Mouse (Mus musculus): ENCODE measurements around the gene Tuft1. TPM values are rescaled to one million over a fixed set of nuclear protein-coding genes. Genes with fewer than 3 reads are reported as not detected.

Gene Tuft1
- polyA plus RNA-seq, 1 experiment from 2014 or later = 5.3 TPM

GRCm38 (mm10) chr3:94591066-94591465 is 67.6 kb downstream of the Tuft1 start:
- Histone ChIP-seq H3K4me2 (no peak overlapping the region), H3K4me3 (replicated peaks) (no peak overlapping the region), H3K4me1 (replicated peaks) (no peaks in the 10 kb centered on the region), H3K9me3 (replicated peaks) (no peaks in the 10 kb centered on the region), H3K9ac (no peak overlapping the region), H3K27ac (no peak overlapping the region), H3K27me3 (no peaks in the 10 kb centered on the region), H3K36me3 (no peaks in the 10 kb centered on the region)
- DNase-seq = no peak
- WGBS (ENCODE audit: insufficient replicate concordance) = 63% methylated on average over 5 of the region's 5 CpGs
- ATAC-seq (ENCODE audit: low read depth) = no peak

DNA sequence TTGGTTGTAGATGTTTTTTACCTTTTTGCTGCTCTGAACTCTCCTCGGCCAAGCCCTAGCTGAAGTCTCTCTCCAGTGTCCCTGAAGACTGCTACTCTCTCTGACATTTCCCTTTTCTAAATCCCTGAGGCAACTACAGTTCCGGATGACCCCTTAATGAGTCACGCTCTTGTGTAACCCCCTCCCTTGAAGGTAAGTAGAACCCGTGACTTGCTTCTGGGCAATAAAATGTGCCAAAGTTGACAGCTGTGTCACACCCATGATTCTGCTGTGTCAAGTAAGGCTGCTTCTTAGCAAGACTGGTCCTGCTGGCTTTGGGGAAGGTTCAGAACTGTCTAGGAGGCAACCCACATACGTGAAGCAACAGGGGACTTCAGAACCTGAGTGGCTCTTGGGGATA is 70.7 kb downstream of the Tuft1 start:
- no peak overlapping the region for H3K9ac ChIP-seq
- no peak for DNase-seq
- no peak overlapping the region for H3K4me3 ChIP-seq (replicated peaks)
- H3K27ac ChIP-seq = no peak overlapping the region
- H3K4me1 ChIP-seq (replicated peaks) = peaks cover 4% of the 10 kb centered on the region; the same call in 1 of the 2 replicates
- ATAC-seq (ENCODE audit: low read depth) = no peak
- no peaks in the 10 kb centered on the region for H3K36me3 ChIP-seq
- WGBS (ENCODE audit: insufficient replicate concordance) = 56% methylated on average over 5 of the region's 5 CpGs
- no peaks in the 10 kb centered on the region for H3K27me3 ChIP-seq
- H3K4me2 ChIP-seq = no peak overlapping the region
- no peaks in the 10 kb centered on the region for H3K9me3 ChIP-seq (replicated peaks)

DNA sequence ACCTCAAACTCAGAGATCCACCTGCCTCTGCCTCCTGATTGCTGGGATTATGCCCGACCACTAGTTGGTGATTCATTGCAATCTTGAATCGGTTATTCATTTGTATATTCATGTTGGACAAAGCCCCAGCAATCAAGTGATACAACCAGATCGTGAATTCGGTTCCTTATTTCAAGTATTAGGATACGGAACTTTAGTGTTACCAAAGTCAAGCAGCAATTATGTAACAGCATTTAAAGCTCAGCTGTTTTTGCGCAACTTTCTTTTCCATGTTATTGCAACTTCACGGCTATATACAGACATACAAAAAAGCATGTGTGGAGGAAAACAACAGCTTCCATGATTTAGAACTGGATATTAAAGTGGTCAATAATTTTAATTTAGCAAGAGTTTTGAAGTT is 75.7 kb downstream of the Tuft1 start:
- H3K36me3 ChIP-seq = no peaks in the 10 kb centered on the region
- H3K9ac ChIP-seq = no peak overlapping the region
- no peaks in the 10 kb centered on the region for H3K27me3 ChIP-seq
- DNase-seq = no peak
- H3K4me1 ChIP-seq (replicated peaks) = peaks cover 28% of the 10 kb centered on the region
- 58% methylated on average over 7 of the region's 7 CpGs for WGBS (ENCODE audit: insufficient replicate concordance)
- H3K9me3 ChIP-seq (replicated peaks) = no peaks in the 10 kb centered on the region
- H3K4me2 ChIP-seq = peak overlapping the region; percentile 95
- ATAC-seq (ENCODE audit: low read depth) = no peak
- H3K27ac ChIP-seq = no peak overlapping the region
- peak overlapping the region; percentile 94 for H3K4me3 ChIP-seq (replicated peaks)

DNA sequence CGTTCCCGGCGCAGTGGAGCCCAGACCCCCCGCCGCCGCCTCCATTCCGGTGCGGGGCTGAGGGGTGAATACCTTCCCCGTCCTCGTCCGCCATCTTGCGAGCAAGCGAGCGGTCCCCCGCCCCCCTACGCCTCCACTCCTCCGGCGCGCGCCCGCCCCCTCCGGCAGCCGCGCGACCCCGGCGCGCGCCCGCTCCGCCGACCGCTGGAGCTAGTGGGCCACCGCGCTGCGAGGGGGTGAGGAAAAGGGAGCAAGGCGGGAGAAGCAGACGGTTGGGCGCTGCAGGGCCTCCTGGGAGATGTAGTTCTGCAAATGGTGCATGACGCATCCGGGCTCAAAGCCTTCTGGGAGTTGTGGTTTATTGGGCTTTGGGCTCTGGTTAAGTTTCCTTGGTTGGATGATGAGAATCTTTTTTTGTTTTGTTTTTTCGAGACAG is 76.2 kb downstream of the Tuft1 start, which contains the start of gene Snx27:
Gene Snx27, minus strand, starts transcription at position 261 of the 436 bp plus-strand sequence.
- peak within 1 kb of the TSS; percentile 94 for H3K4me3 ChIP-seq (replicated peaks)
- peak within 1 kb of the TSS; percentile 90 for H3K9ac ChIP-seq
- peak within 1 kb of the TSS; percentile 95 for H3K4me2 ChIP-seq
- no peaks in the 10 kb centered on the region for H3K27me3 ChIP-seq
- no peaks in the 10 kb centered on the region for H3K36me3 ChIP-seq
- peaks cover 32% of the 10 kb centered on the region for H3K4me1 ChIP-seq (replicated peaks)
- ATAC-seq (ENCODE audit: low read depth) (peak; percentile 91), DNase-seq (peak; percentile 78)
- H3K9me3 ChIP-seq (replicated peaks) = no peaks in the 10 kb centered on the region
- under 1% methylated on average over 42 of the region's 42 CpGs for WGBS (ENCODE audit: insufficient replicate concordance)
- H3K27ac ChIP-seq = peak within 1 kb of the TSS; percentile 81

GRCm38 (mm10) chr3:94581793-94582455 is 76.7 kb downstream of the Tuft1 start:
- Histone ChIP-seq H3K9me3 (replicated peaks) (no peaks in the 10 kb centered on the region), H3K36me3 (no peaks in the 10 kb centered on the region), H3K27ac (peak overlapping the region; percentile 81), H3K4me3 (replicated peaks) (peak overlapping the region; percentile 94), H3K9ac (peak overlapping the region; percentile 90), H3K4me2 (peak overlapping the region; percentile 95), H3K4me1 (replicated peaks) (peaks cover 32% of the 10 kb centered on the region), H3K27me3 (no peaks in the 10 kb centered on the region)
- ATAC-seq (ENCODE audit: low read depth) (peak; percentile 76), DNase-seq (no peak)
- 2% methylated on average over 42 of the region's 48 CpGs for WGBS (ENCODE audit: insufficient replicate concordance)

DNA sequence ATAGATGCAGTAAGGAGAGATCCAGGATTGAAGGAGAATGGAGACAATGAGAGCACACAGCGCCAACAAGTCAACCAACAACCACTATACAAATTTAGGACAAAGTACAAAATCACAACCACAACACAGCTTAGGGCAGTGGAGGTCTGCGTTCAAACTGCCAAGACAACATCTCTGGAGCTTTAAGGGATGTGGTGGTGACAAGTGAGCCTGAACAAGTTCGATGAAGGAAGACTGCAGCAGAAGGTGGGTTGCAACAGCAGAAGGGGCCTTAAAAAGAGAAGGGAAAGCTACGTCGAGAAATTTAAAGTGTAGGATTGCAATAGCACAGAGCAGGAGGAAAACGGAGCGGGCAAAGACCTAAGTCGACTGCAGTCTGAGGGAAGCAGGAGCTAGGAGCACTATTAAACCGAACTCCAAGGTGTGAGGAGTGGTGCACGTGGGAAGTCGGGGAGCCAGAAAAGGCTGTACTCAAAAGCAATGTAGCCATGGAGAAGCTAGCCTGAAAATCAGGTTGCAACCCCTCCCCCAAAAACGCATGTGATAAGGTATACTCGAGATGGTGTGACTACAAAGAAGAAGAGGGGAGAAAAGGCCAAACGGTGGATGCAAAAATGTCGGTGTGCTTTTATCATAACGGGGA is 77.4 kb downstream of the Tuft1 start:
- H3K27ac ChIP-seq = peak overlapping the region; percentile 81
- DNase-seq = no peak

DNA sequence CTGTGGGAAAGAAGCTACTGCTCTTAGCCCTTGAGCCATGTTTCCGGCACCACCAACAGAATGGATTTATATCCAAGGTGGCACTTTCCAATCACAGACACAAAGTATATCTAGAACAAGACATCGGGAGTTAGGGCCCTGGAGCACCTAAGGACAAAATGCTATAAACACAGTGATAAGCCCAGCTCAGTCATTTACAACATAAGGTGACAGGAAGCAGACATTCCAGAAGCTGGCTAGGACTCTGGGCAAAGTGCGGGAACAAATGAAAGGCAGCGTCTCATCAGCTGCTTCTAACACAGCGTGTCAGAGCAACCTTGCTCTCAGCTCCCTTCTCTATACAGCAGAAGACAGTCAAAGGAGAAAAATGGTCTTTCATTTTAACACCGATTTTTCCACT is 84.2 kb downstream of the Tuft1 start:
- H3K9ac ChIP-seq = no peak overlapping the region
- WGBS (ENCODE audit: insufficient replicate concordance) = 74% methylated on average over 6 of the region's 6 CpGs
- H3K4me2 ChIP-seq = no peak overlapping the region
- no peak for ATAC-seq (ENCODE audit: low read depth)
- H3K4me1 ChIP-seq (replicated peaks) = peaks cover 17% of the 10 kb centered on the region
- no peaks in the 10 kb centered on the region for H3K36me3 ChIP-seq
- no peak overlapping the region for H3K27ac ChIP-seq
- H3K4me3 ChIP-seq (replicated peaks) = no peak overlapping the region
- no peaks in the 10 kb centered on the region for H3K9me3 ChIP-seq (replicated peaks)
- DNase-seq = no peak
- H3K27me3 ChIP-seq = no peaks in the 10 kb centered on the region

More for the DNA sequence above, 77.4 kb downstream of the Tuft1 start:
- Histone ChIP-seq H3K4me2 (peak overlapping the region; percentile 95), H3K27me3 (no peaks in the 10 kb centered on the region), H3K9me3 (replicated peaks) (no peaks in the 10 kb centered on the region), H3K36me3 (no peaks in the 10 kb centered on the region), H3K4me1 (replicated peaks) (peaks cover 34% of the 10 kb centered on the region), H3K9ac (peak overlapping the region; percentile 90), H3K4me3 (replicated peaks) (peak overlapping the region; percentile 94)
- 4% methylated on average over 16 of the region's 16 CpGs for WGBS (ENCODE audit: insufficient replicate concordance)
- no peak; the same call in 1 of the 2 replicates for ATAC-seq (ENCODE audit: low read depth)

DNA sequence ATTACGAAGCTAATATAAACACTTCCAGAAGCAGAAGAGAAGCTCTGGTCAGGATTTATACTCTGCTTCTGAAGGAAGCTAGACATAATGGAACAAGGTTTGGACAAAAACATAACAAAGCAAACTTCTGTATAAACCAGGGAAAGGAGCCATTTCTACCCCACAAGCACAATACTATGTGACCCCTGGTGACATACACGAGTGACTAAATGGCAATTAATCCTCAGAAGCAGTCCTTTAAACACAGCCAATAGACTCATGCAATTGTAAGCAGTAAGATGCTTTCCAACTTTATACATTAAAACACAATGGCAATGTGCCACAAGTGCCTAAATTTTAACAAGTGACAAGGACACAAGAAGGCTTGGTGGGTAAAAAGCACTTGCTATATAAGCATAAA is 91.4 kb downstream of the Tuft1 start:
- no peak for DNase-seq

DNA sequence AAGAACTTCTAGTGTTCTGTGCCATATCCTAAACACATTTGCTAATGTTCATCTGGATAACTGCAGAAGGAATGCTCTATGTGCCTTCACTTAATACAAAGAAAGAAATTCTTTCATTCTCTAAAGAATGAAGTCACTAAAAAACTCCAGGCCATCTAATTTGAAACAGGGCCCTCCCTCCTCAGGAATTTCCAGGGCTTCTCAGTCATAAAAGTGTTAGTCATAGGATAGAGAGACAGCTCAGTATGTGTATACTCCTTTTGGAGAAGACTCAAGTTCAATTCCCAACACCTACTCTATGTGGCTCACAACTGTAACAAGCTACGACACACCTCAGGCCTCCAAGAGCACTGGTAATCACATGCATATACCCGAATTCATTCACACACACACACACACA is 93.1 kb downstream of the Tuft1 start:
- Histone ChIP-seq H3K27ac (no peak overlapping the region), H3K9ac (no peak overlapping the region), H3K4me3 (replicated peaks) (no peak overlapping the region), H3K27me3 (no peaks in the 10 kb centered on the region), H3K4me1 (replicated peaks) (peaks cover 15% of the 10 kb centered on the region), H3K36me3 (peaks cover 9% of the 10 kb centered on the region; the same call in 1 of the 2 replicates), H3K4me2 (no peak overlapping the region), H3K9me3 (replicated peaks) (no peaks in the 10 kb centered on the region)
- no peak for DNase-seq
- no peak for ATAC-seq (ENCODE audit: low read depth)
- 59% methylated on average over 2 of the region's 2 CpGs for WGBS (ENCODE audit: insufficient replicate concordance)

More for the DNA sequence above, 91.4 kb downstream of the Tuft1 start:
- no peaks in the 10 kb centered on the region for H3K36me3 ChIP-seq
- 73% methylated on average over 2 of the region's 2 CpGs for WGBS (ENCODE audit: insufficient replicate concordance)
- H3K4me2 ChIP-seq = no peak overlapping the region
- H3K4me1 ChIP-seq (replicated peaks) = peaks cover 12% of the 10 kb centered on the region
- no peak for ATAC-seq (ENCODE audit: low read depth)
- H3K9me3 ChIP-seq (replicated peaks) = no peaks in the 10 kb centered on the region
- no peak overlapping the region for H3K9ac ChIP-seq
- no peaks in the 10 kb centered on the region for H3K27me3 ChIP-seq
- no peak overlapping the region for H3K27ac ChIP-seq
- H3K4me3 ChIP-seq (replicated peaks) = no peak overlapping the region

GRCm38 (mm10) chr3:94565127-94565526 is 93.5 kb downstream of the Tuft1 start:
- Histone ChIP-seq H3K4me1 (replicated peaks) (peaks cover 14% of the 10 kb centered on the region), H3K9ac (no peak overlapping the region), H3K9me3 (replicated peaks) (no peaks in the 10 kb centered on the region), H3K4me2 (no peak overlapping the region), H3K36me3 (peaks cover 10% of the 10 kb centered on the region), H3K27me3 (no peaks in the 10 kb centered on the region), H3K27ac (no peak overlapping the region), H3K4me3 (replicated peaks) (no peak overlapping the region)
- DNase-seq (no peak), ATAC-seq (ENCODE audit: low read depth) (no peak)
- WGBS (ENCODE audit: insufficient replicate concordance) = 63% methylated on average over 3 of the region's 3 CpGs

DNA sequence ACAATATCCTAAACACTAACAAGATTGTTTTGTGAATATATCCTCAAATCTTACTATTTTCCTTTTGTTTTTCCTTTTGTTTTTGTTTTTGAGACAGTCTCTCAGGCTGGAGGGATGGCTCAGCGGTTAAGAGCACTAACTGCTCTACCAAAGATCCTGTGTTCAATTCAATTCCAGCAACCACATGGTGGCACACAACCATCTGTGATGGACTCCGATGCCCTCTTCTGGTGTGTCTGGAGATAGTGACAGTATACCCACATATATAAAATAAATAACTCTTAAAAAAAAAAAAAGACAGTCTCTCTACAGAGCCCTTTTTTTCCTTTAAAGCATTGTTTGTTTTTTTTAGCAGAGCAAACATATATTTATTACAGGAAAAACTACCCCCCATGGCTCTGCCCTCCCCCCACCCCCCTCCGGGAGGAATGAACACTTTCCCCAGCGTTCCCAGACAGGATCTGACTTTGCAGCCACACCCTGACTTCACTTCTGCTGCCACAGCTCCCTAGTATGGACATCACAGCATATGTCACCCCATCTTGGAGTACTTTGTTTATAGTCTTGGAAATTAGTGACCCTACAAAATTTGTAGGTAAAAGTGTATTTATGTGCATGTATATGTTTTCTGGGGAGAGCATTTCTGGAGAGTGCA is 94.2 kb downstream of the Tuft1 start:
- 59% methylated on average over 4 of the region's 4 CpGs for WGBS (ENCODE audit: insufficient replicate concordance)
- ATAC-seq (ENCODE audit: low read depth) = no peak
- DNase-seq = no peak

More for the DNA sequence above, 94.2 kb downstream of the Tuft1 start:
- Histone ChIP-seq H3K27me3 (no peaks in the 10 kb centered on the region), H3K36me3 (peaks cover 17% of the 10 kb centered on the region), H3K4me3 (replicated peaks) (no peak overlapping the region), H3K4me1 (replicated peaks) (peaks cover 10% of the 10 kb centered on the region; the same call in 1 of the 2 replicates), H3K27ac (no peak overlapping the region), H3K4me2 (no peak overlapping the region), H3K9me3 (replicated peaks) (no peaks in the 10 kb centered on the region), H3K9ac (no peak overlapping the region)

Measured in liver, embryonic 13.5 days (tissue).